Mouse (Mus musculus) liver, embryonic 11.5 days (tissue): ENCODE data around the gene Zbtb5. TPM values are rescaled to one million over a fixed set of nuclear protein-coding genes. Genes with fewer than 3 reads are reported as not detected.
"Not testable (repeated sequence)": the region's sequence is repeated elsewhere in the genome, so short reads cannot be mapped to it uniquely, and the experiment has no call there.

ENCODE experiments used
- ATAC-seq: fragments of 200-750 bp; cut with Nextera tagmentation; replicated peaks from 2 replicates; pipeline ENCODE4 v1.8.0; 2017; ENCODE audit warnings: moderate number of reproducible peaks, mild to moderate bottlenecking, moderate TSS enrichment, moderate library complexity; ENCODE audit not compliant: low FRiP score
- DNase-seq: peaks from one replicate; pipeline ENCODE4 v3.0.0-alpha.2; 2017; ENCODE audit warnings: low spot score
- H3K27ac ChIP-seq: fragments of 300-500 bp; sonication (generic); 2 replicates; pipeline ENCODE4 v1.5.1; 2014; ENCODE audit warnings: mild to moderate bottlenecking, low read depth, low read length, control low read depth
- H3K27me3 ChIP-seq: fragments of 300-500 bp; sonication (generic); replicated peaks from 2 replicates; pipeline ENCODE4 v1.6.1; 2014; ENCODE audit warnings: low read length, mixed read lengths; ENCODE audit not compliant: control insufficient read depth, insufficient read depth
- H3K36me3 ChIP-seq: fragments of 300-500 bp; sonication (generic); 2 replicates; pipeline ENCODE4 v1.6.1; 2014; ENCODE audit warnings: mild to moderate bottlenecking, low read length, moderate library complexity, mixed read lengths; ENCODE audit not compliant: control insufficient read depth, insufficient read depth
- H3K4me1 ChIP-seq: fragments of 300-500 bp; sonication (generic); replicated peaks from 2 replicates; pipeline ENCODE4 v1.6.1; 2014; ENCODE audit warnings: low read length, mixed read lengths; ENCODE audit not compliant: control insufficient read depth, insufficient read depth
- H3K4me2 ChIP-seq: fragments of 300-500 bp; sonication (generic); 2 replicates; pipeline ENCODE4 v1.6.1; 2014; ENCODE audit warnings: mild to moderate bottlenecking, control low read depth, moderate library complexity
- H3K4me3 ChIP-seq: fragments of 300-500 bp; sonication (generic); 2 replicates; pipeline ENCODE4 v1.5.1; 2014; ENCODE audit warnings: low read depth, low read length, control low read depth
- H3K9ac ChIP-seq: fragments of 300-500 bp; sonication (generic); 2 replicates; pipeline ENCODE4 v1.6.1; 2014; ENCODE audit warnings: low read depth, low read length, control low read depth
- H3K9me3 ChIP-seq: fragments of 300-500 bp; sonication (generic); 2 replicates; pipeline ENCODE4 v1.6.1; 2016; ENCODE audit warnings: low read length, inconsistent platforms, mixed read lengths; ENCODE audit not compliant: control insufficient read depth
- WGBS: fragments of 180-500 bp; shearing (Covaris S2); extraction: QIAGEN DNeasy Blood & Tissue Kit; methylation state at CpG from one replicate; pipeline ENCODE4 v1.1.7; 2014; 5-methylcytosine and 5-hydroxymethylcytosine counted together
- polyA plus RNA-seq: library from polyadenylated mRNA; unstranded; fragments of >200 nt; fragmentation: Nextera tagmentation; extraction: Ambion mirVana; gene quantifications from 2 replicates; pipeline ENCODE4 v1.2.1, GENCODE M21; 2014

Zbtb5 gene
- 12.7 and 14.7 TPM in 2 replicates for polyA plus RNA-seq

DNA sequence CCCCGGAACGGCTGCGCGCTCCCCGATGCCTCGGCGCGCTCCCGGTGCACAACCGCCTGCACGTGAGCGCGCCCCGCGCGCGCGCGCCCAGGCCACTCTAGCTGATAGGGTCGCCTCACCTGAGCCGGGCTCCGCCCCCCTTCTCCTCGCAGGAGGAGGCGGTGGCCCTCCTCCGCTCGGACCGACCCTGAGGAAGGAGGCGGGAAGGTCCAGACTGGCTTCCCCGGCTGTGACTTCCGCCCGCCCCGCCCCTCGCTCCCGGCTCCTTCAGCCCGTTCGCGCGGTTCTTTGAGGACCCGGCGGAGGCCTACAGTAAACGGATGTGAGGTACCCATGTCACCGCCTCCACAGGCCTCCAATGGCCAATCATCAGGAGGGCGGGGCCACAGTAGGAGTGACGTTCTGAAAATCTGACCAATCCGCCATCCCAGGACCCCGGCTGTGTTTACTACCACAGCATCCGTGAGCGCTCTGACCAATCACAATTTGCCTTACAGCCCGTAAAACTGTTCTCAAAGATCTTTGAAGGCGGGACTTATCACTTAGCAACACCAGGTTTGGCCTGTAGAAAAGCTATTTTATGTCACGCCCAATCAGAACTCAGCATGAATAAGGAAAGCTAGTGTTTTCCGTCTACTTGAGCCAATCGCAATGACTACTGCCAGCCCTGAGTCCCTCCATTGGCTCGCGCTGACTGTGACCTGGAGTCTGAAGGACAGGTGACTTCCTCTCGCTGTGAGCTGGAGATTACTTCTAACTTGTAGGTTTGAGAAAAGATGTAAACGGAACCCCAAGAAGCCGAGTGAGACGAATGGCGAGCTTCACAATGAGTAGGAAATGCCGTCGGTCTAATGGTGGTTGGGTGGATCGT is at the start of gene Zbtb5:
Gene Zbtb5, minus strand, starts transcription at position 308 of the 871 bp plus-strand sequence.
- peak within 1 kb of the TSS; percentile 84 for H3K4me3 ChIP-seq
- H3K4me1 ChIP-seq, result peaks cover 16% of the 10 kb centered on the region; the same call in 1 of the 2 replicates
- peak within 1 kb of the TSS; percentile 94 for H3K27ac ChIP-seq
- H3K4me2 ChIP-seq, result peak within 1 kb of the TSS; percentile 94
- no peaks in the 10 kb centered on the region for H3K36me3 ChIP-seq
- WGBS, result under 1% methylated on average over 62 of the region's 63 CpGs
- DNase-seq, result peak; percentile 97
- no peaks in the 10 kb centered on the region for H3K27me3 ChIP-seq
- ATAC-seq, result peak; percentile 98
- H3K9me3 ChIP-seq, result no peaks in the 10 kb centered on the region
- peak within 1 kb of the TSS; percentile 95 for H3K9ac ChIP-seq

DNA sequence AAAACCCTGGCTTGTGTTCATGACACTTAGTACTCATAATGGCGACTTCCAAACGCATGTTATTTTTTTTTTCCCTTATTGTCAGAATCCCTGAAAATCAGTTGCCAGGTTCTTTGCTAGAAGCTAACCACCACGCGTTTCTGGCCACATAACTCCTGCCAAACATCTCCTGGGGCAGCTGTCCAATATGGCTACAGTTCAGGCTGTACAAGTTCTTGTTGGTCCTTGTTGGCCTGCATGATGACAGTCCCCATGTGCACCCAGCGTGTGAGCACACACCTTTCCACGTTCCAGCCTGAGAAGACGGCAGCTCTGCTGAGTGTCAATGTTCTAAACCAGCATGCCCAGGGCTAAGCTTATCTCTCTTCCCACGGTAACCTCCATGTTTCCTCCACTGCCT is 43.2 kb upstream of the Zbtb5 start:
- no peaks in the 10 kb centered on the region for H3K27me3 ChIP-seq
- no peak for ATAC-seq
- no peaks in the 10 kb centered on the region for H3K9me3 ChIP-seq
- 77% methylated on average over 8 of the region's 8 CpGs for WGBS
- no peaks in the 10 kb centered on the region for H3K4me1 ChIP-seq
- H3K27ac ChIP-seq, result no peak overlapping the region
- no peak overlapping the region for H3K9ac ChIP-seq
- no peak overlapping the region for H3K4me2 ChIP-seq
- H3K36me3 ChIP-seq, result 0 out of 2 replicates have a peak, but pooled peaks cover 3% of the 10 kb centered on the region
- no peak overlapping the region for H3K4me3 ChIP-seq
- no peak for DNase-seq

DNA sequence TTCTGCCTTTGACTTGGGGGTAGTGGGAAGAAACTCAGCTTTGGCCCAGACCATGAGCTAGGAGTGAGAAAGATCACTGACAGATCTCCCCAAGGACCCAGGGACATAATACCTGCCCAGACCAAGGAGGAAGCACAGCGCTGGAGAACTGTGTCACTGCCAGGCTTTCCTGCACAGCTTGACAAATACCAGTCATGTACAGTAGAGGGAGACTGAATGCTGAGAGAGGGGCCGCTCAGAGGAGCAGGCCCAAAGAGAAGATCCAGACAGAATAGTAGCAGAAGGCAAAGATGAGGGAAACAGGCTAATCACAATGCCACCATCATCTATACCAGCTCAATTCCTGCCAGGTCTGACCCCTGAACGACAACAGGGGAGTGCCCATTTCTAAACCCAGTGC is 42.6 kb upstream of the Zbtb5 start:
- H3K4me1 ChIP-seq, result no peaks in the 10 kb centered on the region
- peak; percentile 56; the same call in 1 of the 2 replicates for ATAC-seq
- no peaks in the 10 kb centered on the region for H3K27me3 ChIP-seq
- 0 out of 2 replicates have a peak, but pooled peaks cover 3% of the 10 kb centered on the region for H3K36me3 ChIP-seq
- no peak overlapping the region for H3K4me3 ChIP-seq
- no peak overlapping the region for H3K4me2 ChIP-seq
- no peaks in the 10 kb centered on the region for H3K9me3 ChIP-seq
- WGBS, result 41% methylated on average over 3 of the region's 3 CpGs
- no peak overlapping the region for H3K27ac ChIP-seq
- no peak overlapping the region for H3K9ac ChIP-seq
- DNase-seq, result no peak

DNA sequence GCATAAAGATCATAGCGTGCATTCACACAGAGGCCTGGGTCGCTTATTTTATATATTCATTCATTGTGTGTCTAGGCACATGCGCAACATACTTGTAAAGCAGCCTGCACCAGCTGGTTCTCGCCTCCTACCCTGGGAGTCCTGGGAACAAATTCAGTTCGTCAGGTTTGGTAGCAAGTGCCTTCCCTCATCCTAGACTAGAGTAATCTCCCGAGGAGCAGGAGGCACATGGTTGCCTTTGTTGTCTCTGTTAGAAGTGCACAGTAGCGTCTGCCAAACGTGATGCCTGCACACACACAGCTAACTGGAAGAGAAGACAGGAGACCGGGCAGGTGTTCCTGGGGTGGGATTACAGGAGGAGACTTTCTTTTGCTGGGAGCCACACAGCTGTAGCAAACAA is 35.7 kb upstream of the Zbtb5 start:
- no peak overlapping the region for H3K4me2 ChIP-seq
- H3K36me3 ChIP-seq, result no peaks in the 10 kb centered on the region
- H3K27me3 ChIP-seq, result no peaks in the 10 kb centered on the region
- 82% methylated on average over 9 of the region's 9 CpGs for WGBS
- H3K4me3 ChIP-seq, result no peak overlapping the region
- H3K9me3 ChIP-seq, result no peaks in the 10 kb centered on the region
- no peak for ATAC-seq
- H3K9ac ChIP-seq, result no peak overlapping the region
- no peaks in the 10 kb centered on the region for H3K4me1 ChIP-seq
- DNase-seq, result no peak
- no peak overlapping the region for H3K27ac ChIP-seq

DNA sequence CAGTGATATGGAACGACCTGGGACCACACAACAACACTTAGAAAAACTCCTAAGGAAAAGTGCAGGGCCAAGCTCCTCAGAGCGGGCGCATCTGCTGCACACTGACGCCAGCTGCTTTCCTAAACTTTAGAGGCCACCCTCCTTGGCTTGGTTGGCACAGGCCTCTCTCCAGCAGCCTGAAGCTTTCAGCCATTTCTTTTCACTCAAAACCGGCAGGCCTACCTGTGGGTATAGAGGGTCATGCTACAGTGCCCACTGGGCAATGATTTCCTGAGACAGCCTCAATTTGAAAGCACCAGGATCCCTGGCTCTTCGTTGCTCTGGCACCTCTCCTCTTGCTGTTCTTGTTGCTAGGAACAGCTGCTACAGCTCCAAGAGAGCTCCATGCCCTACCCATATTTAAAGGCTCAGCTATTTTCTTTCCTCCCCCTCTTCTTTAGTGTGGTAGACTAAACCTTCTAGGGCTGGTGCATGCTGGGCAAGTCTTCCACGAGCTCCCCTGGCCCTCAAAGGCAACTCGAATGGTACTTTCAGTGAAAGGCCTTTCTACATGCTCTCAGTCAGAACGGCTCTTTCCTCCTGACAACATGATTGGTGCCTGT is 35.2 kb upstream of the Zbtb5 start:
- WGBS, result 89% methylated on average over 9 of the region's 9 CpGs
- no peak overlapping the region for H3K4me2 ChIP-seq
- H3K9me3 ChIP-seq, result no peaks in the 10 kb centered on the region
- DNase-seq (no peak), ATAC-seq (no peak)
- H3K9ac ChIP-seq, result no peak overlapping the region
- H3K27me3 ChIP-seq, result no peaks in the 10 kb centered on the region
- H3K4me1 ChIP-seq, result no peaks in the 10 kb centered on the region
- H3K4me3 ChIP-seq, result no peak overlapping the region
- no peaks in the 10 kb centered on the region for H3K36me3 ChIP-seq
- no peak overlapping the region for H3K27ac ChIP-seq

DNA sequence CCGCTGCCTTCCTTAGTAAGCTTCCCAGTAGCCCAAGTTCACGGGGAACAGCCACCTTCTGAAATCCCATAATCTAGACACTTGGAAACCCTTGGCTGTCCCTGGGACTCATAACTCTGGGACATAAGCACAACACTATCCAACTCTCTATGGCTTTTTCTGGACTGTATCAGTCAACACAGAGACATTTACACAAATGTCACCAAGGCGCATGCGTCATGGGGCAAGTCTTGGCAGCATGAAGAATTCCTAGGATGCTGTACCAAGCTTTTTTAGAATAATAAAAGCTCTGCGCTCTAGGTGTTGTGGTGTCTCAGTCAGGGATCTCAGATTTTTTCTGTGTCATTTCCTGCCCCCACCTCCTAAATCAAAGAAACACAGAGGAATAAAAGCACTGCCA is 34.5 kb upstream of the Zbtb5 start:
- H3K9me3 ChIP-seq, result no peaks in the 10 kb centered on the region
- no peaks in the 10 kb centered on the region for H3K36me3 ChIP-seq
- H3K4me2 ChIP-seq, result no peak overlapping the region
- DNase-seq (no peak), ATAC-seq (no peak)
- H3K27me3 ChIP-seq, result no peaks in the 10 kb centered on the region
- no peak overlapping the region for H3K4me3 ChIP-seq
- WGBS, result 90% methylated on average over 5 of the region's 5 CpGs
- H3K4me1 ChIP-seq, result no peaks in the 10 kb centered on the region
- no peak overlapping the region for H3K9ac ChIP-seq
- no peak overlapping the region for H3K27ac ChIP-seq

DNA sequence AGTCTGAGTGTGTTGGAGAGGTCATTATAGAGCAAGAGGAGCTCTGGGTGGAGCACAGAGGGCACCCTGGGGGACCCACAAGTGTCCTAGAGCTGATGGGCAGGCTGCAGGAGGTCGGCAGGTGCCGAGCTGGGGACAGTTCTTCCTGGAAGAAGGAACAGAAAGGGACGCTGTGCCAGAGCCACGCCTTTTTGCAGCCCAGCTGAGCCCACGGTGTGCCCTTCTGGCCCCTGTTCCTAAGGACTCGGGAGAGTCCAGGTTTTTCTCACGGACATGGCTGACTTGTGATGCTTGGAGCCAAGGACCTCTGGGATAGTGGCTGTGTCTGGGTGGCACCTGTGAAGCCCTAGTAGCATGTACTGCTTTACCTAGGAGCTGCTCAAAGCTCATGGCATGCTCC is 28.6 kb upstream of the Zbtb5 start:
- WGBS, result 80% methylated on average over 7 of the region's 7 CpGs
- DNase-seq (no peak), ATAC-seq (no peak)
- no peak overlapping the region for H3K27ac ChIP-seq
- no peaks in the 10 kb centered on the region for H3K27me3 ChIP-seq
- no peaks in the 10 kb centered on the region for H3K4me1 ChIP-seq
- no peaks in the 10 kb centered on the region for H3K9me3 ChIP-seq
- H3K4me2 ChIP-seq, result no peak overlapping the region
- H3K4me3 ChIP-seq, result no peak overlapping the region
- no peaks in the 10 kb centered on the region for H3K36me3 ChIP-seq
- H3K9ac ChIP-seq, result no peak overlapping the region

DNA sequence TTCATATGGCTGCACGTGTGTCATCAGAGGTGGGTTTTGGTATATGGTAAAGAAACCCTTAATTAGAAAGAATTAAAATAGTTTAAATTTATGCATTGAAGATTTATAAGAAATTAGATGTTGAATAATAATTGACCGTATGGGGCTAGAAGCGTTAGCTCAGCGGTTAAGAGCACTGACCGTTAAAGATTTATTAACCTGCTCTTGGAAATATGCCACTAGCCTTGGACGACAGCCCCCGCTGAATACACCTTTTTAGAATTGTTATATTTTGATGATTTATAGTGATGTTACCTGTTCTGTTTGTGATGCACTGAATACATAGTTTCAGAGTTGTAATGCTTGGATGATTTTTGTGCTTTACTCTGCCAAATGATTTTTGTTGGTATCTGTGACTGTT is 27.3 kb upstream of the Zbtb5 start:
- not testable (repeated sequence) for ATAC-seq, H3K36me3 ChIP-seq, H3K9ac ChIP-seq, DNase-seq, H3K27ac ChIP-seq, H3K4me1 ChIP-seq, H3K27me3 ChIP-seq, H3K4me3 ChIP-seq, H3K9me3 ChIP-seq, H3K4me2 ChIP-seq
- WGBS, result 85% methylated on average over 7 of the region's 7 CpGs
